Mouse (Mus musculus) small intestine, adult 2 months (tissue): ENCODE measurements at regions not wholly inside any gene's neighbourhood (a gene's known extent, or its start where the extent isn't known, plus 50 kb on each side); places are given as distances from the start of the nearest gene placed in this dataset.
"Not testable (repeated sequence)": the region's sequence is repeated elsewhere in the genome, so short reads cannot be mapped to it uniquely, and the experiment has no call there.

ENCODE experiments used
- CTCF ChIP-seq: fragments of 200-500 bp; IDR thresholded peaks from 2 replicates; pipeline ENCODE4 v1.5.1; 2012; ENCODE audit warnings: low read depth, mild to moderate bottlenecking, control low read depth, inconsistent platforms, low read length, moderate library complexity, mixed read lengths; ENCODE audit not compliant: insufficient replicate concordance, insufficient read length; ENCODE audit errors: extremely low read depth
- POLR2A ChIP-seq: fragments of 200-500 bp; IDR thresholded peaks from 2 replicates; pipeline ENCODE4 v1.6.1; 2012; ENCODE audit warnings: low read depth, mild to moderate bottlenecking, control low read depth, inconsistent platforms, low read length, moderate library complexity

- TF ChIP-seq CTCF, POLR2A: not testable (repeated sequence)
Observed at GRCm38 (mm10) chr5:3284335-3284734, 57.0 kb upstream of the Cdk6 start.
